Mouse (Mus musculus): ENCODE data around the gene Tlr12.

GRCm38 (mm10) chr4:128655446-128655845, 37.0 kb upstream of the Tlr12 start:
- TF ChIP-seq POLR2A (IDR thresholded peaks at IDR 0.05; ENCODE audit: low read depth, low read length) (no peak), CTCF (conservative IDR thresholded peaks at IDR 0.05; ENCODE audit: insufficient read depth, insufficient read length, low read depth, low read length) (no peak)
